Mouse (Mus musculus) intestine, postnatal 0 days (tissue): ENCODE measurements around the gene Pbld1. TPM values are rescaled to one million over a fixed set of nuclear protein-coding genes. Genes with fewer than 3 reads are reported as not detected.

ENCODE experiments used
- ATAC-seq: fragments of 200-750 bp; cut with Nextera tagmentation; 2 replicates; pipeline ENCODE4 v1.8.0; 2017; ENCODE audit warnings: mild to moderate bottlenecking, moderate TSS enrichment, moderate library complexity
- H3K27ac ChIP-seq: fragments of 300-500 bp; sonication (generic); 2 replicates; pipeline ENCODE4 v1.5.1; 2014; ENCODE audit warnings: mild to moderate bottlenecking, low read depth, low read length, moderate library complexity
- H3K27me3 ChIP-seq: fragments of 300-500 bp; sonication (generic); replicated peaks from 2 replicates; pipeline ENCODE4 v1.6.1; 2014; ENCODE audit warnings: low read length, mixed read lengths; ENCODE audit not compliant: control insufficient read depth, insufficient read depth
- H3K36me3 ChIP-seq: fragments of 300-500 bp; sonication (generic); 2 replicates; pipeline ENCODE4 v1.6.1; 2014; ENCODE audit warnings: mild to moderate bottlenecking, moderate library complexity; ENCODE audit not compliant: control insufficient read depth, insufficient read depth
- H3K4me1 ChIP-seq: fragments of 300-500 bp; sonication (generic); replicated peaks from 2 replicates; pipeline ENCODE4 v1.6.1; 2014; ENCODE audit warnings: antibody characterized with exemption, low read length, mixed read lengths; ENCODE audit not compliant: control insufficient read depth, insufficient read depth
- H3K4me2 ChIP-seq: fragments of 300-500 bp; sonication (generic); replicated peaks from 2 replicates; pipeline ENCODE4 v1.6.1; 2014; ENCODE audit warnings: low read depth, mild to moderate bottlenecking, moderate library complexity
- H3K4me3 ChIP-seq: fragments of 300-500 bp; sonication (generic); 2 replicates; pipeline ENCODE4 v1.5.1; 2014; ENCODE audit warnings: low read depth, low read length
- H3K9ac ChIP-seq: fragments of 300-500 bp; sonication (generic); 2 replicates; pipeline ENCODE4 v1.6.1; 2014; ENCODE audit warnings: mild to moderate bottlenecking, low read depth, low read length
- H3K9me3 ChIP-seq: fragments of 300-500 bp; sonication (generic); 2 replicates; pipeline ENCODE4 v1.6.1; 2016; ENCODE audit warnings: mixed run types; ENCODE audit not compliant: control insufficient read depth
- CTCF ChIP-seq: sonication (generic); IDR thresholded peaks from 2 replicates; pipeline ENCODE4 v1.5.1; 2016; ENCODE audit warnings: low read depth, mild to moderate bottlenecking, control low read depth, antibody characterized with exemption, moderate library complexity
- WGBS: fragments of 180-500 bp; shearing (Covaris S2); extraction: QIAGEN DNeasy Blood & Tissue Kit; methylation state at CpG from one replicate; pipeline ENCODE4 v1.1.7; 2014; 5-methylcytosine and 5-hydroxymethylcytosine counted together
- polyA plus RNA-seq: library from polyadenylated mRNA; unstranded; fragments of >200 nt; fragmentation: Nextera tagmentation; extraction: Ambion mirVana; gene quantifications from 2 replicates; pipeline ENCODE4 v1.2.1, GENCODE M21; 2015

Pbld1 gene
- polyA plus RNA-seq, 1 experiment from 2014 or later = 2.1 TPM

DNA sequence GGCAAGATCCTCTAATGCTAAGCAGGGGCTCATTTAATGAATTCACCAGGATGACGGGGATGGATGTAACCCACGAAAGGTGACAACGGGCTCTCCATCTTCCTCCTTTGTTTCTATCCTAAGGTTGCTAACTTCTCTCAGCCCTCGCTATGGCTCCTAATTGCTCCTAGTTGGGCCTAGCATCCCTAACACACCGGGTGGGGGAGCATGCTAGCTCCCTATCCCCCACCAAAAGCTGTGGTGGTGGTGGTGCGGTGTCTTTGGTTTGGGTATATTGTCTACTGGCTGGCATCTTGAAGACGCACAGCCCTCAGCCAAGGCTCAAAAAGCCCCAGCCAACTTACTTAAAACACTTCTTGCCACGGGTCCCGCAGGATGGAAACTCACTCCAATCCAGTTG lies 56.4 kb downstream of the Pbld1 start:
- Histone ChIP-seq H3K27ac (no peak overlapping the region), H3K4me3 (no peak overlapping the region), H3K36me3 (no peaks in the 10 kb centered on the region), H3K9me3 (no peaks in the 10 kb centered on the region), H3K9ac (no peak overlapping the region), H3K4me2 (no peak overlapping the region), H3K4me1 (no peaks in the 10 kb centered on the region), H3K27me3 (no peaks in the 10 kb centered on the region)
- no peak for TF ChIP-seq CTCF
- ATAC-seq = no peak
- 91% methylated on average over 9 of the region's 9 CpGs for WGBS

DNA sequence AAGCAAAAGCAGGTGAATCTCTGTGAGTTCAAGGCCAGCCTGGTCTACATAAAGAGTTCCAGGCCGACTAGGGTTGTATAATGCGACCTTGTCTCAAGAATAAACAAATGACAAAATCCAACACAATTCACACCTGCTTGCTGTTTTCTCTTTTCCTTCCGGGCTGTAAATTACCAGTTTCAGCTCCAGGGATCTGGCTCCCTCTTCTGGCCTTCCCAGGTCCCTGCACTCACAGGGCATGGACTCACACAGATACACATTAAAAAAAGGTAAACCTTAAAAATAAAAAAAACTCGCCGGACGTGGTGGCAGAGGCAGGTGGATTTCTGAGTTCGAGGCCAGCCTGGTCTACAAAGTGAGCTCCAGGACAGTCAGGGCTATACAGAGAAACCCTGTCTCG lies 57.6 kb downstream of the Pbld1 start:
- H3K9me3 ChIP-seq = no peaks in the 10 kb centered on the region
- ATAC-seq = no peak
- H3K27ac ChIP-seq = no peak overlapping the region
- no peak overlapping the region for H3K9ac ChIP-seq
- TF ChIP-seq CTCF = peak; percentile 18; the same call in 1 of the 2 replicates
- H3K4me3 ChIP-seq = no peak overlapping the region
- no peak overlapping the region for H3K4me2 ChIP-seq
- no peaks in the 10 kb centered on the region for H3K4me1 ChIP-seq
- no peaks in the 10 kb centered on the region for H3K27me3 ChIP-seq
- no peaks in the 10 kb centered on the region for H3K36me3 ChIP-seq
- WGBS = 97% methylated on average over 8 of the region's 8 CpGs

DNA sequence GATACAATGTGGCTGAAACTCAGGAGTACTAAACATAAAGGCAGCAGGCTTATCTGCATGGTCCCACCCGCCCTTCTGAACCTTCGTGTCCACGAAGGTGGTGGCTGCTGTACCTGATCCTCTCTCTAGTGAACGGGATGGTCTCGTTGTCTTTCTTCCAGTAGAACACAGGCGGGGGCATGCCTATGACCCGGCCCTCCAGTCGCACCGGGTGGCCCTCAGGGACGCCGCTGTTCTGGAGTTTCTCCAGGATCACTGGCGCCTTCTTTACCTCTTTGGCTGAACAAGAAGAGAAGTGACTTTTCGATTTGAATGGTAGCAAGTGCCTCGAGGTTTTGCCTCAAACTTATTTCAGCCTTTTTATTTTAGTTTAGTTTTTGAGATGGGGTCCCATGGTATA lies 60.0 kb downstream of the Pbld1 start:
- Histone ChIP-seq H3K9me3 (no peaks in the 10 kb centered on the region), H3K36me3 (no peaks in the 10 kb centered on the region), H3K9ac (no peak overlapping the region), H3K4me2 (no peak overlapping the region), H3K4me1 (no peaks in the 10 kb centered on the region), H3K4me3 (no peak overlapping the region), H3K27ac (no peak overlapping the region), H3K27me3 (no peaks in the 10 kb centered on the region)
- no peak for TF ChIP-seq CTCF
- no peak for ATAC-seq
- WGBS = 71% methylated on average over 14 of the region's 14 CpGs

GRCm38 (mm10) chr10:63121961-63122360 lies 62.0 kb downstream of the Pbld1 start:
- TF ChIP-seq CTCF = no peak
- H3K27ac ChIP-seq = no peak overlapping the region
- ATAC-seq = no peak
- H3K27me3 ChIP-seq = no peaks in the 10 kb centered on the region
- 86% methylated on average over 14 of the region's 14 CpGs for WGBS
- H3K9ac ChIP-seq = no peak overlapping the region
- H3K9me3 ChIP-seq = no peaks in the 10 kb centered on the region
- no peak overlapping the region for H3K4me2 ChIP-seq
- no peak overlapping the region for H3K4me3 ChIP-seq
- H3K36me3 ChIP-seq = no peaks in the 10 kb centered on the region
- no peaks in the 10 kb centered on the region for H3K4me1 ChIP-seq

DNA sequence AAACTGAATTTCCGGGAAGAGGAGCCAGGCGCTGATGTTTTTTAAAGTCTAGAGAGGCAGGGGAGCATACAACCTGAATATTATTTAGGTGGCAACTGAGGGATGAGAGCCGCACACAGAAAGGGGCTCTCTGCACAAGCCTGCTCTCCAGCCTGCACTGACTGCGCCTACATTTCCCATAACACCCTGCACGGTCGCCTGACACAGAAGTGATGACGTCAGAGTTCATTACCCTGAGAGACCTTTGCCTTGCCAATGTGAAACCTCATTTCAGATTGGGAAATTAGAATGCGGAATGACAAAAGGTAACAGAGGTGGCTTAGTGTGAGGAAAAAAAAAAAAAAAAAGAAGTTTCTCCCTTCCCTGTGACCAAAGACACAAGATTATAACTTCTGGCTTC lies 62.6 kb downstream of the Pbld1 start:
- Histone ChIP-seq H3K27ac (no peak overlapping the region), H3K9me3 (no peaks in the 10 kb centered on the region), H3K4me1 (no peaks in the 10 kb centered on the region), H3K9ac (no peak overlapping the region), H3K4me2 (0 out of 2 replicates have a peak overlapping the region, but pooled peaks have one; percentile 17), H3K36me3 (no peaks in the 10 kb centered on the region), H3K27me3 (no peaks in the 10 kb centered on the region), H3K4me3 (no peak overlapping the region)
- 26% methylated on average over 8 of the region's 8 CpGs for WGBS
- no peak for TF ChIP-seq CTCF
- ATAC-seq = peak; percentile 77

GRCm38 (mm10) chr10:63123141-63123540 lies 63.2 kb downstream of the Pbld1 start:
- no peak overlapping the region for H3K4me3 ChIP-seq
- no peaks in the 10 kb centered on the region for H3K36me3 ChIP-seq
- ATAC-seq = no peak
- no peaks in the 10 kb centered on the region for H3K27me3 ChIP-seq
- H3K4me1 ChIP-seq = no peaks in the 10 kb centered on the region
- WGBS = 85% methylated on average over 8 of the region's 8 CpGs
- TF ChIP-seq CTCF = no peak
- no peaks in the 10 kb centered on the region for H3K9me3 ChIP-seq
- no peak overlapping the region for H3K4me2 ChIP-seq
- no peak overlapping the region for H3K27ac ChIP-seq
- H3K9ac ChIP-seq = no peak overlapping the region

GRCm38 (mm10) chr10:63124016-63124415 lies 64.1 kb downstream of the Pbld1 start:
- Histone ChIP-seq H3K4me1 (no peaks in the 10 kb centered on the region), H3K9ac (no peak overlapping the region), H3K9me3 (no peaks in the 10 kb centered on the region), H3K27me3 (no peaks in the 10 kb centered on the region), H3K4me2 (no peak overlapping the region), H3K27ac (no peak overlapping the region), H3K36me3 (no peaks in the 10 kb centered on the region), H3K4me3 (no peak overlapping the region)
- no peak for ATAC-seq
- no peak for TF ChIP-seq CTCF
- 93% methylated on average over 10 of the region's 10 CpGs for WGBS
